Mouse (Mus musculus): ENCODE measurements around the gene Tbl3.
A peak's percentile ranks its signal among the peaks of the same experiment; 100 is the strongest.

DNA sequence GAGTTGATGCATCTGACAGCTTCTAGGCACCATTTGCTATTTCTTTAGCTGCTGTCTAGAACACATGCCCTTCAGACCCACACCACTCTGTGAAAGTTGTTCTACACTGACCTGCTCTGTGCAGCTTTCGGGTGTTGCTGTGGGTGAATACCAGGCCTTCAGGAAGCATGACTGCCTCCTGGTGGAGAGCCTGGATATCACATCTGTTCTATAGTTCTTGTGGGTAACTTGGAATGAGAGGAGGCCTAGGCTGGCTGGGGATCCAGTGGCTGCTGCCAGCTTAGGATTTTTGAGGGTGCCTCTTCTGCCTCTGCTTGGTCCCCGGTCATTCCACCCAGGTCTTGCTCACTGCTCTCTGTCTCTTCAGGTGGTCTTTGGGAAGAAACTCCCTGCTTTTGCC is 31.3 kb downstream of the Tbl3 start:
- TF ChIP-seq CTCF (IDR thresholded peaks at IDR 0.05; ENCODE audit: low read depth) (peak; percentile 89), EP300 (IDR thresholded peaks at IDR 0.05; ENCODE audit: low read depth) (no peak)

Data from liver, embryonic 14.5 days (tissue).